Mouse (Mus musculus) heart, postnatal 0 days (tissue): ENCODE results near the gene Clec2l.

ENCODE experiments used
- CTCF ChIP-seq: IDR thresholded peaks from 2 replicates; pipeline ENCODE4 v1.5.1; 2016; ENCODE audit warnings: antibody characterized with exemption, control low read depth, low read depth
- EP300 ChIP-seq: IDR thresholded peaks from 2 replicates; pipeline ENCODE4 v1.6.1; 2016; ENCODE audit warnings: antibody characterized with exemption, low read depth

DNA sequence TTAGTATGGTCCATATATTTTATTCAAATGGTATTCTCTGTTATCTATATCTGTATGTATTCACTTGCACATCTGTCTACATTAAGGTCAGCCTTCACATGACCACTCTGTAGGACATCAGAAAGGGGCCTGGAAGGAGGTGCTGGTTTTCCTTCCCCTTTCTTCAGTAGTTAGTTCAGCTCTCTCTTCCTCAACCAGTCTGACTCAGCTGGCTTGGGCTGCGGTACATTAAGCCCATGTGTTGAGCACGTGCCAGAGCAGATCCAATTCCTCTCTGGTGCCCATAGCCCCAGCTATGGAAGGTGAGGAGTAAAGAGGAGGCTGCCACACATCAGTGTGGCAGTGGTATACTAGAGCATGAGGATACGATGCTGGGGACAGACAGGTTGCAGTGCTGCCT, 47.6 kb downstream of the Clec2l start:
- TF ChIP-seq CTCF: no peak
- no peak for TF ChIP-seq EP300
